Mouse (Mus musculus) heart, adult 2 months (tissue): ENCODE data around the gene Sesn3.

ENCODE experiments used
- CTCF ChIP-seq: fragments of 200-600 bp; IDR thresholded peaks from 2 replicates; pipeline ENCODE4 v1.8.1; 2022; ENCODE audit warnings: antibody characterized with exemption, mild to moderate bottlenecking, moderate library complexity
- EP300 ChIP-seq: fragments of 200-500 bp; IDR thresholded peaks from 2 replicates; pipeline ENCODE4 v1.6.1; 2011; ENCODE audit warnings: low read depth, low read length, control low read depth; ENCODE audit not compliant: insufficient read depth
- POLR2A ChIP-seq: fragments of 200-500 bp; IDR thresholded peaks from 2 replicates; pipeline ENCODE4 v1.6.1; 2011; ENCODE audit warnings: mild to moderate bottlenecking, low read depth, low read length, control low read depth; ENCODE audit not compliant: insufficient read depth

DNA sequence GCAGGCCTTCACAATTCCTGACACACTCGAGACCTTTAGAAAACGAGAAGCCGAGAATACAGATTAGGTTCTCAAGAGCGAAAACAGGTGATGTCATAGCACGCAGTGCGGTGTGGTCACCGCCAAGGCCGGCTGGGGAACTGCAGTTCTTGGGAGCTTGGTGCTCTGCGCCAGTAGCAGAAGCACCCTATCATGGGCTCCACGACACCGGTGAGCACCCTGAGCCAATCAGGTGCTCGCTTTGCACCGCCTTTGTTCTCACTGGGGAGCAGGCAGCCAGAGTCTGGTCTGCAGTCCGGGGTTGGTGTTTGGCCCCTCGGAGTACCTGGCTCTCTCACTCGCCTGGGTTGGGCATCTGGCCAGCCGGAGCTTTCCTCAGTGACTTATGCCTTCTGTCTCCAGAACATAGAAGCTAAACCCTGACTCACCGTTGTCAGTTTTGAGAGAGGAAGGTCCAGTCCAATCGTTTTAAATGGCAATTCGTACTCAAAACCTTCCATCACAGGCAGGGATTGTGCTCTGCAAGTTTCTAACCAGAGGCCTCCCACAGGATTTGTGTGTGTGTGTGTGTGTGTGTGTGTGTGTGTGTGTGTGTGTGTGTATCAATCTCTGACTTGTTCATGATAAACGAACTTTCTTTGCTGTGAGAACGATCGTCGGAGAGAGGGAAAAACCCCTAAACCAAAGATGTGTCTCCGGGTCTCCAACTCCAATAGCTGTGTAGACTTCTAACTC lies at the start of gene Sesn3:
- peak; percentile 49 for TF ChIP-seq POLR2A
- peak; percentile 61 for TF ChIP-seq CTCF
- no peak for TF ChIP-seq EP300
